Mouse (Mus musculus): Measurements from ENCODE around the gene Dok3. TPM values are rescaled to one million over a fixed set of nuclear protein-coding genes. Genes with fewer than 3 reads are reported as not detected.
"Not testable (repeated sequence)": the region's sequence is repeated elsewhere in the genome, so short reads cannot be mapped to it uniquely, and the experiment has no call there.

The Dok3 gene
- polyA plus RNA-seq, 1 experiment from 2014 or later: 20.2 TPM

GRCm38 (mm10) chr13:55571977-55572376, 42.9 kb upstream of the Dok3 start:
- H3K9ac ChIP-seq (replicated peaks): no peak overlapping the region
- H3K27me3 ChIP-seq (ENCODE audit: insufficient read depth, low read length): no peaks in the 10 kb centered on the region
- H3K4me3 ChIP-seq (ENCODE audit: low read depth, low read length): no peak overlapping the region
- H3K27ac ChIP-seq (ENCODE audit: low read depth): no peak overlapping the region
- WGBS (ENCODE audit: insufficient replicate concordance): 50% methylated on average over 2 of the region's 2 CpGs
- no peak for ATAC-seq
- peak overlapping the region; percentile 84 for H3K4me2 ChIP-seq (ENCODE audit: low read depth, low read length)
- no peak for DNase-seq
- H3K4me1 ChIP-seq (ENCODE audit: insufficient read depth): peaks cover 16% of the 10 kb centered on the region
- H3K9me3 ChIP-seq (ENCODE audit: low read length): no peaks in the 10 kb centered on the region
- H3K36me3 ChIP-seq (replicated peaks; ENCODE audit: insufficient read depth, low read length): 0 out of 2 replicates have a peak, but pooled peaks cover 5% of the 10 kb centered on the region
- no peak for TF ChIP-seq EP300 (IDR thresholded peaks at IDR 0.05; ENCODE audit: low read depth)
- TF ChIP-seq CTCF (IDR thresholded peaks at IDR 0.05; ENCODE audit: low read depth): no peak

DNA sequence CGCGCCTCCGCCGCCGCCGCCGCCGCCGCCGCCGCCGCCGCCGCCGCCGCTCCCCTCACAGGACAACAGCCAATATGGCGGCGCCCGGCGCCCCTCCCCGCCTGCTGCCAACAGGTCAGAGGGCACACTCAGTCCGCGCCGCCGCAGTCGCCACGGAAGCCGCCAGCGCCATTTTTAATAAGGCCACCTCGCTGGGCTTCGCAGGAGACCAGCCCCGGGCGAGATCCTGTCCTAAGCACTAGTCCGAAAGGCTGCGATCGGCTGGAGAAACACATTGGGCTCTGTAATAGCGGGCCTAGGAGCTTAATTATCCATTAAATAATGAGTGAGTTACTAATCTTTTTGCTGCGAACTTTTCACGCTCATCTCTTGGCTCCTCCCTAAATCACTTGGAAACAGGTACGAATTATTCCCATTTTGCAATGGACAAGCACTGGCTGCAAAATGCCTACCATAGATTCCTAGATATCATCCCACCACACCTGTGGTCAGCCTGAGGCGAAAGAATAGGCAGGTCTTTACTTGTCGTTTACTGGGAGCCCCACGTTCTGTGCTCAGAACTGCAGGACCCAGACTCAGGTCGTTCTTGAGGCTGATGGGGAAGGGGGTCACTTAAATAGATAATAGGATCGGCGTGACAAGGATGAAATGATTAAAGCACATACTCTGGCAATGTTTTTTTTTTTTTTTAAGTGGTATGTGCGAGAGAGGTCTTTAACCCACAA, 42.1 kb upstream of the Dok3 start, which contains the start of gene Fam193b:
Fam193b (minus strand) TSS at position 94 of the 725 bp plus-strand sequence.
- TF ChIP-seq EP300 (IDR thresholded peaks at IDR 0.05; ENCODE audit: low read depth): no peak
- no peak for TF ChIP-seq CTCF (IDR thresholded peaks at IDR 0.05; ENCODE audit: low read depth)
- peak; percentile 96 for DNase-seq
- H3K4me3 ChIP-seq (ENCODE audit: low read depth, low read length): peak within 1 kb of the TSS; percentile 95
- no peaks in the 10 kb centered on the region for H3K9me3 ChIP-seq (ENCODE audit: low read length)
- peak within 1 kb of the TSS; percentile 87 for H3K27ac ChIP-seq (ENCODE audit: low read depth)
- peak; percentile 97 for ATAC-seq
- H3K4me1 ChIP-seq (ENCODE audit: insufficient read depth): peaks cover 16% of the 10 kb centered on the region
- no peaks in the 10 kb centered on the region for H3K27me3 ChIP-seq (ENCODE audit: insufficient read depth, low read length)
- H3K36me3 ChIP-seq (replicated peaks; ENCODE audit: insufficient read depth, low read length): 0 out of 2 replicates have a peak, but pooled peaks cover 8% of the 10 kb centered on the region
- 3% methylated on average over 44 of the region's 47 CpGs for WGBS (ENCODE audit: insufficient replicate concordance)
- H3K4me2 ChIP-seq (ENCODE audit: low read depth, low read length): peak within 1 kb of the TSS; percentile 84
- H3K9ac ChIP-seq (replicated peaks): peak within 1 kb of the TSS; percentile 98

GRCm38 (mm10) chr13:55570286-55570973, 41.3 kb upstream of the Dok3 start:
- H3K4me1 ChIP-seq (ENCODE audit: insufficient read depth): peaks cover 16% of the 10 kb centered on the region
- no peaks in the 10 kb centered on the region for H3K27me3 ChIP-seq (ENCODE audit: insufficient read depth, low read length)
- peak overlapping the region; percentile 87 for H3K27ac ChIP-seq (ENCODE audit: low read depth)
- H3K4me2 ChIP-seq (ENCODE audit: low read depth, low read length): peak overlapping the region; percentile 84
- ATAC-seq (peak; percentile 68), DNase-seq (peak; percentile 63)
- peaks cover 10% of the 10 kb centered on the region; the same call in 1 of the 2 replicates for H3K36me3 ChIP-seq (replicated peaks; ENCODE audit: insufficient read depth, low read length)
- H3K9ac ChIP-seq (replicated peaks): peak overlapping the region; percentile 98
- no peaks in the 10 kb centered on the region for H3K9me3 ChIP-seq (ENCODE audit: low read length)
- 1% methylated on average over 33 of the region's 47 CpGs for WGBS (ENCODE audit: insufficient replicate concordance)
- TF ChIP-seq CTCF (IDR thresholded peaks at IDR 0.05; ENCODE audit: low read depth): no peak
- no peak for TF ChIP-seq EP300 (IDR thresholded peaks at IDR 0.05; ENCODE audit: low read depth)
- peak overlapping the region; percentile 95 for H3K4me3 ChIP-seq (ENCODE audit: low read depth, low read length)

- Histone ChIP-seq H3K4me1 (ENCODE audit: insufficient read depth) (peaks cover 16% of the 10 kb centered on the region), H3K27ac (ENCODE audit: low read depth) (0 out of 2 replicates have a peak overlapping the region, but pooled peaks have one; percentile 1), H3K36me3 (replicated peaks; ENCODE audit: insufficient read depth, low read length) (peaks cover 10% of the 10 kb centered on the region; the same call in 1 of the 2 replicates), H3K27me3 (ENCODE audit: insufficient read depth, low read length) (no peaks in the 10 kb centered on the region), H3K4me2 (ENCODE audit: low read depth, low read length) (peak overlapping the region; percentile 84), H3K9me3 (ENCODE audit: low read length) (no peaks in the 10 kb centered on the region), H3K9ac (replicated peaks) (peak overlapping the region; percentile 98), H3K4me3 (ENCODE audit: low read depth, low read length) (peak overlapping the region; percentile 95)
- 26% methylated on average over 16 of the region's 16 CpGs for WGBS (ENCODE audit: insufficient replicate concordance)
- no peak for ATAC-seq
- DNase-seq: peak; percentile 18
- TF ChIP-seq EP300 (IDR thresholded peaks at IDR 0.05; ENCODE audit: low read depth): no peak
- peak; percentile 10; the same call in 1 of the 2 replicates for TF ChIP-seq CTCF (IDR thresholded peaks at IDR 0.05; ENCODE audit: low read depth)
Observed at GRCm38 (mm10) chr13:55569726-55570285, 40.7 kb upstream of the Dok3 start.

DNA sequence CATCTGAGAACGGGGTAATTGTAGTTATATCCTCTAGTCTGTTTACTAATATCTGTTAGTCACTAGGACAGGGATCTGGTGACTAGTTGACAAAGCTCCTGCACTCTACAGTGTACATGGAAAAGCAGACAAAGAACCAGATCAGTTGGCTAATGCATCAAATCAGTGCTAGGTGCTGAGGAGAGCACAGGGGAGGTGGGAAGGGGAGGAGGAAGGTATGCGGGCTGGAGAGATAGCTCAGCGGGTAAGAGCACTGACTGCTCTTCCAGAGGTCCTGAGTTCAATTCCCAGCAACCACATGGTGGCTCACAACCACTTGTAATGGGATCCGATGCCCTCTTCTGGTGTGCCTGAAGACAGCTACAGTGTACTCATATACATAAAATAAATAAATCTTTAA, 39.4 kb upstream of the Dok3 start:
- not testable (repeated sequence) for H3K9me3 ChIP-seq (ENCODE audit: low read length); H3K4me2 ChIP-seq (ENCODE audit: low read depth, low read length); H3K4me3 ChIP-seq (ENCODE audit: low read depth, low read length); H3K27ac ChIP-seq (ENCODE audit: low read depth); H3K9ac ChIP-seq (replicated peaks); DNase-seq; H3K27me3 ChIP-seq (ENCODE audit: insufficient read depth, low read length); ATAC-seq
- Histone ChIP-seq H3K4me1 (ENCODE audit: insufficient read depth) (peaks cover 16% of the 10 kb centered on the region), H3K36me3 (replicated peaks; ENCODE audit: insufficient read depth, low read length) (peaks cover 12% of the 10 kb centered on the region; the same call in 1 of the 2 replicates)
- 87% methylated on average over 4 of the region's 4 CpGs for WGBS (ENCODE audit: insufficient replicate concordance)

DNA sequence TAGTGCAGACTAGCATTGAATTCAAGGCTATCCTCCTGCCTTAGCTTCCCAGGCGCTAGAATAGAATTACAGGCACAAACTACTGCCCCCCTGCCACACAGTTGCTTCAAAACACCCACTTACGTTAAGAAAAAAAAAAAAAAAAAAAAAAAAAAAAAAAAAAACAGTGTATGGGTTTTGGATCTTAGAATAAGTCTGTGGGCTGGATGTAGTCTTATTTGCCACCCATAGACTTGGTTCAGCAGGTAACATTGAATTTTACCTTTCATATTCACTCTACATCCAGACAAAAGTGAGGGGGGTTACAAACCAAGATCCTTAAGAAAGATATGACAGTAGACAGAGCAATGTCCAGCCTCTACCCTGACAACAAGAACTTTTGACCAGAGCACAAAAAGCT, 38.9 kb upstream of the Dok3 start:
- Histone ChIP-seq H3K27ac (ENCODE audit: low read depth) (no peak overlapping the region), H3K9me3 (ENCODE audit: low read length) (no peaks in the 10 kb centered on the region), H3K4me1 (ENCODE audit: insufficient read depth) (peaks cover 16% of the 10 kb centered on the region), H3K4me3 (ENCODE audit: low read depth, low read length) (no peak overlapping the region), H3K4me2 (ENCODE audit: low read depth, low read length) (no peak overlapping the region), H3K9ac (replicated peaks) (no peak overlapping the region), H3K27me3 (ENCODE audit: insufficient read depth, low read length) (no peaks in the 10 kb centered on the region), H3K36me3 (replicated peaks; ENCODE audit: insufficient read depth, low read length) (peaks cover 12% of the 10 kb centered on the region; the same call in 1 of the 2 replicates)
- DNase-seq: no peak
- 76% methylated on average over 2 of the region's 2 CpGs for WGBS (ENCODE audit: insufficient replicate concordance)
- TF ChIP-seq CTCF (IDR thresholded peaks at IDR 0.05; ENCODE audit: low read depth): no peak
- no peak for TF ChIP-seq EP300 (IDR thresholded peaks at IDR 0.05; ENCODE audit: low read depth)
- no peak for ATAC-seq

Data from liver, postnatal 0 days (tissue).